Mouse (Mus musculus) layer of hippocampus, postnatal 36 days (tissue): ENCODE data around the gene Dot1l. TPM values are rescaled to one million over a fixed set of nuclear protein-coding genes. Genes with fewer than 3 reads are reported as not detected.

Experiments used
- DNase-seq, 2 experiments: peaks; one replicate each; pipeline ENCODE4 v3.0.0; 2022
- microRNA-seq, 2 experiments: library from miRNA; unstranded; fragments of <30 nt; microRNA quantifications; one replicate each; pipeline ENCODE4 v1.2.0; 2021
- total RNA-seq, 2 experiments: library from RNA; stranded (reverse); gene quantifications; 2 replicates each; pipeline ENCODE4 v1.2.3; 2021

The Dot1l gene
- total RNA-seq, 2 experiments from 2014 or later, result 48.6 to 61.9 TPM

DNA sequence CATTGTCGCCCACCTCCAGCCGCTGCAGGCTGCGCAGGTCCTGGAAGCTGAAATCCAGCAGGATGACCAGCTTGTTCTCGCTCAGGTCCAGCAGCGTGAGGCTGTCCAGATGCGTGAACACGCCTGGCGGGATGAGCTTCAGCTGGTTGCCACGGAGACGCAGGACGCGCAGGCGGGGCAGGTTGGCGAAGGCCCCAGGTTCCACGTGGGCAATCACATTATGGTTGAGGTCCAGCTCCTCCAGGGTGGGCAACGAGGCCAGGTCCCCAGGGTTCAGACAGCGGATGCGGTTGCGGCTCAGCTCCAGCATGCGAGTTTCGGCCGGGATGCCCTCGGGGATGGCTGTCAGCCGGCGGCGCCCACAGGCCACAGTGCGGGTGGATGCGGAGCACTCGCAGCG lies 80.6 kb downstream of the Dot1l start:
- DNase-seq, result no peak

DNA sequence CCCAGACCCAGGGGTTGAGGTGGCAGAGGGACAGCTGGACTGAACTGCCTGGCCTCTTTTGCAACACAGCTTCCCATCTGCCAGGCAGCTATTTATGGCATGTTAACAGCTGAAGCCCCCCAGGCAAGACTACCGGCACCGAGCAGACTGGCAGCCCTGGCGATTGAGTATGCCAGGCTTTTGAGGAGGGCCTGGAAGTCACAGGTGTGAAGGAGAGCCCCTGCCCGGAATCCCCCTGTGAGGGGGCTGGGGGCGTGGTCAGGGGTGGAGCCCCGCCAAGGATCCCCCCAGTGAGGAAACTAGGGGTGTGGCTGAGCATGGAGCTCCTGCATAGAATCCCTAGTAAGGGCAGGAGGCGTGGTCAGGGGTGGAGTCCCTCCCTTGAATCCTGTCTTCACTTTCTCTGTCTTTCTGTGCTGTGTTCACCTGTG lies 82.0 kb downstream of the Dot1l start:
- no peak for DNase-seq

DNA sequence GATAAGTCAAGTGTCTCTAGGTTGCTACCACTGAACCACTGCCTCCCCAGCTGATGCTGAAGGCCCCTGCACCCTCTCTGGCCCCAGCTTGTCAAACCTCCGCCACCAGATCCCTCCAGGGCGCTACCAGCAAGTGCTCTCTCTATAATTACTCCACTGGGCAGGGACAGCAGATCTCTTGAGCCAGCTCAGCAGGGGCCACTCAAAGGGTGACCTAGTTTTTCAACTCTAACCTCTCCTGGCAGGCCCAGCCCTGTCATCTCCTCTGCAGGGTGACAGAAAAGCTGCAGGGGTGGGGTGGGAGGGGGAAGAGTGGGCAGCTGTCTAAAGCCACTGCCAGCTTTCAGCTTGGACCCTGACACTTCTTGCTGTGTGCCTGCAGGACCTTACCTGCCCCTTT lies 82.8 kb downstream of the Dot1l start:
- DNase-seq, result no peak

DNA sequence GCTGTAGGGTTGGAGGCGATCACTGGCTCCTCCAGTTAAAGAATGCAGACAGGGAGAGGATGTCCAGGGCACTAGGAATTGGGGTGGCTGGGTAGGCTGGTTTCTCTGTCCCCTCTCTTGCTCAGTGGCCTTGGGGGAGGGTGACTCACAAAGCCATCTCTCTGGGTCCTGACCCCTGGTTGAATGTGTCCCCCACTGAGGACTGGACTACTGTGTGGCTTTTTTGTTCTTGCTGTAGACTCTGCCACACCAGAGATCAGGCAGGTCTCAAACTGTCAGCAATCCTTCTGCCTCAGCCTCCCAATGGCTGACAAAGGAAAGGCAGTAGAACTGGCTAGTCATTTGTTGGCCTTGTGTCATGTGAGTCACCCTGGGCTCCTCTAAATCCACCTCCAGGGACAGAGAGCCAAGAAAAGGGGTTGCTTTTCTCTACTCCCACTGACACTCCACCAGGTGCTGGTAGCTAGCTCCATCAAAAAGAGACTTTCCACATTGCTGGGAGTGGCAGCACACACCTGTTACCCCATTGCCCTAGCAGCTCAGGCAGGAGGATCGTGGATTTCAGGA lies 83.4 kb downstream of the Dot1l start:
- DNase-seq, result no peak

DNA sequence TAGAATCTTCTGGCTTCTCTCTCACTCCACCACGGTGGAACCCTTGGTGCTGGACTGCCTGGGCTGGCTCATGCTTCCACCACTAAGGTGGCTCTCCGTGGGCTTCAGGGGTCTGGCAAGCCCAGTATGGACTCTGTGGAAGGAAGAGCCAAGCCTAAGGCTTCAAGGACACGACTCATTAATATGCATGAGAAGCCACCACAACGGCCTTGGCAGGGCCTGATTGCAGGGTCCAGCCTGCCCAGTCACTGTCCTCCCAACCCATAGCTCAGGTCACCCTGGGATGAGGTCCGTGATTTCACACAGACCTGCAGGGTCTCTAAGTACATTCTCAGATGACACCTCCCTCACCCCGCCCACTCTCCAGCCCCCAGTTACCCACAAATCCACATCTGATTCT lies 84.8 kb downstream of the Dot1l start:
- no peak for DNase-seq

- DNase-seq, result no peak
Observed at GRCm38 (mm10) chr10:80841685-80842084, 86.7 kb downstream of the Dot1l start.

- peak in 1 of 2 experiments; percentile 54 for DNase-seq
Observed at GRCm38 (mm10) chr10:80842334-80842733, 87.3 kb downstream of the Dot1l start.

DNA sequence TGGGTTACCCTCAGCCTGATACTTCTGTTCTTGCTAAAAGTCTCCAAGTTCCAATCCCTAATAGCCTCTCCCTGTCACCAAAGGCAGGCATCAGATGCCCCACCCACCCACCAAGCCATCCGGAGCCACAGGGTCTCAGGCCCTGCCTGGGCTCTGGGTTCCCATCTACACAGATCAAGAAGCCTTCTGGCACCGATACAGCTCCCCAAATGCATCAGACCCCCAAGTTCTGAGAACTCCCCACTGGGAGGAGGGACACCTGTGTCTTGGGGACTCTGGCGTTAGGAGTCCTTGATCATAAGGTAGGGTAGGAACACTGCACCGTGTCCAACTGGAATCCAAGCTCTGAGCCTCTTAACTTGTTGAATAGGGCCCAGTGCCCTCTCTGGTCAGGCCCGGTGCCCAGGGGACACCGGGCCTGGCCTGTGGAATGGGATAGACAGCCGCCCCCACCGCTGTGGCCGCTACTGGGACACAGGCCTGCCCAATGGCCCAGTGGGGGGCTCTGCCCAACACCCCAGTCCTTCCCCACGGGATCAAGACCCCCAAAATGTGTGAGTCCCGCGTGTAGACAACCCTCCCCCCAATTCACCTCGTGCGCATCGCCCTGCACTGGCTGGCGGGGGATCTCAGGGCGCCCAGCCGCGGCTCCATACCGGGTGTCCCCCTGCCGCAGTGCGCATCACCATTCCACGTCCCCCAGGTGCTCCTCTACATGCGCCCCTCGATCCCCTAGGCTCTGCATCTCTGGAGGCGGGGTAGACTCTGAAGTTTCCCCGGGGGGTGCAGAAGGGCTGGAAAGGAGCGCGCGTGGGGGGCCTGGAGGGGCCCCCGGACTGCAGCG lies 88.3 kb downstream of the Dot1l start:
- no peak for DNase-seq

GRCm38 (mm10) chr10:80843931-80844547 lies 89.0 kb downstream of the Dot1l start, which contains the start of gene Lingo3:
TSS of gene Lingo3 (minus strand) at chr10:80844039.
- DNase-seq, result peak; percentile 62 to 69

Small RNAs within 50 kb of the gene (microRNA-seq; reads per million reads assigned to microRNA genes)
- gene Mir1982, result 4.4 to 5.7 reads per million in 2 experiments

Other genes starting within 250 kb of the Dot1l start
- under 1 TPM; 0.25 to 0.35 TPM for gene Atp8b3, start 216.1 kb upstream of the Dot1l start, total RNA-seq
- 10 to 100 TPM; 43.9 to 49.3 TPM for gene Rexo1, start 193.6 kb upstream of the Dot1l start, total RNA-seq
- 10 to 100 TPM; 51.7 to 56.8 TPM for gene Klf16, start 177.9 kb upstream of the Dot1l start, total RNA-seq
- 100 to 1,000 TPM; 161 to 176 TPM for gene Abhd17a, start 164.9 kb upstream of the Dot1l start, total RNA-seq
- gene Scamp4, start 152.3 kb upstream of the Dot1l start, total RNA-seq, result 10 to 100 TPM; 41.8 to 44.9 TPM
- gene Adat3, start 152.3 kb upstream of the Dot1l start, total RNA-seq, result 1 to 10 TPM; 3.8 to 4.5 TPM
- gene Gm49322, start 149.2 kb upstream of the Dot1l start, total RNA-seq, result 1 to 10 TPM; 2.6 to 3.1 TPM
- 100 to 1,000 TPM; 216 to 241 TPM for gene Csnk1g2, start 132.4 kb upstream of the Dot1l start, total RNA-seq
- 100 to 1,000 TPM; 102 to 106 TPM for gene Btbd2, start 98.1 kb upstream of the Dot1l start, total RNA-seq
- gene Mknk2, start 77.1 kb upstream of the Dot1l start, total RNA-seq, result 10 to 100 TPM; 44.7 to 52.3 TPM
- 10 to 100 TPM; 16.0 to 16.1 TPM for gene Mob3a, start 53.2 kb upstream of the Dot1l start, total RNA-seq
- gene Izumo4, start 53.0 kb upstream of the Dot1l start, total RNA-seq, result 10 to 100 TPM; 49.7 to 57.0 TPM
- gene Ap3d1, start 12.9 kb upstream of the Dot1l start, total RNA-seq, result 100 to 1,000 TPM; 142 to 147 TPM
- gene Sf3a2, start 43.0 kb downstream of the Dot1l start, total RNA-seq, result 10 to 100 TPM; 43.8 to 47.1 TPM
- 10 to 100 TPM; 73.8 to 74.5 TPM for gene Plekhj1, start 43.4 kb downstream of the Dot1l start, total RNA-seq
- 1 to 10 TPM; 3.9 to 4.2 TPM for gene Amh, start 50.0 kb downstream of the Dot1l start, total RNA-seq
- 1 to 10 TPM; 2.3 to 2.5 TPM for gene Jsrp1, start 58.3 kb downstream of the Dot1l start, total RNA-seq
- 100 to 1,000 TPM; 484 to 486 TPM for gene Oaz1, start 71.5 kb downstream of the Dot1l start, total RNA-seq
- 10 to 100 TPM; 40.1 to 47.7 TPM for gene Lingo3, start 88.8 kb downstream of the Dot1l start, total RNA-seq
- 10 to 100 TPM; 40.0 to 47.7 TPM for gene Lsm7, start 100.0 kb downstream of the Dot1l start, total RNA-seq
- gene Sppl2b, start 100.1 kb downstream of the Dot1l start, total RNA-seq, result 10 to 100 TPM; 56.0 to 67.0 TPM
- gene Tmprss9, start 116.6 kb downstream of the Dot1l start, total RNA-seq, result under 1 TPM; 0.15 to 0.40 TPM
- 100 to 1,000 TPM; 142 to 144 TPM for gene Timm13, start 145.8 kb downstream of the Dot1l start, total RNA-seq
- gene Lmnb2, start 163.0 kb downstream of the Dot1l start, total RNA-seq, result 10 to 100 TPM; 19.6 to 19.7 TPM
- 10 to 100 TPM; 17.7 to 19.1 TPM for gene Gadd45b, start 174.9 kb downstream of the Dot1l start, total RNA-seq